Mouse (Mus musculus) cortical plate, adult 2 months (tissue): ENCODE data around the gene Tmem30c.

Experiments used
- CTCF ChIP-seq: fragments of 200-500 bp; IDR thresholded peaks from 2 replicates; pipeline ENCODE4 v1.5.1; 2011; ENCODE audit warnings: mild to moderate bottlenecking, control low read depth, low read length; ENCODE audit not compliant: insufficient read depth; ENCODE audit errors: extremely low read depth
- POLR2A ChIP-seq: fragments of 200-500 bp; IDR thresholded peaks from 2 replicates; pipeline ENCODE4 v1.6.1; 2011; ENCODE audit warnings: mild to moderate bottlenecking, low read length, control low read depth; ENCODE audit not compliant: insufficient read depth; ENCODE audit errors: extremely low read depth

DNA sequence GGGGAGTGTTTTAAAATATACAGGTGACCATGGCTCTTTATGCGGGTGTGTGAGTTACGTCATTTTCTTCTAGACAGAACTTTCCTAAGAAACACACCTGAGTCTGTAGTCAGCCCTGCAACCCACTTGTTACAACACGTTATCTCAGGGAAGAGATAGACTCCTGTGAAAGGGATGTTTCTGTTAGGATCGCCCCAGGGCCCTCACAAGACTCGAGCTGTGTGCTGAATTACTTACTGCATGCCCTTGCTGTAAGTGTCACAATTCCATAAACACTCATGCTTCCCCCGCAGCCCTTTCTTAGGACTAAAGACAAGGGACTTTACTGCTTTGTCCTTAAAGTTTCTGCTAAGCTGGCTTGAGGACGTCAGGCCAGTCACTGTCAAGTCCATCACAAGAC is 39.6 kb upstream of the Tmem30c start:
- TF ChIP-seq CTCF: no peak
- TF ChIP-seq POLR2A: no peak
